Mouse (Mus musculus) C3H10T1/2 (cell line): ENCODE measurements around the gene Zfp628. TPM values are rescaled to one million over a fixed set of nuclear protein-coding genes. Genes with fewer than 3 reads are reported as not detected.

Experiments
- polyA plus RNA-seq, 2 experiments: library from polyadenylated mRNA; unstranded; fragments of >200 nt; fragmentation: generic; extraction: Trizol; gene quantifications; one replicate each; pipeline ENCODE4 v1.2.1; 2012; ENCODE audit warnings: missing spikeins in 2 of 2

Zfp628 gene
- 10 to 100 TPM in 1 of 2 experiments, 1 to 10 TPM in 1; 8.1 to 11.7 TPM for polyA plus RNA-seq

GRCm38 (mm10) chr7:4915007-4915665, at the start of gene Zfp628:
TSS of gene Zfp628 (plus strand) at chr7:4915217.

GRCm38 (mm10) chr7:4870133-4870532, 44.9 kb upstream of the Zfp628 start, which contains the start of gene Isoc2b:
TSS of gene Isoc2b (minus strand) at chr7:4870258.

DNA sequence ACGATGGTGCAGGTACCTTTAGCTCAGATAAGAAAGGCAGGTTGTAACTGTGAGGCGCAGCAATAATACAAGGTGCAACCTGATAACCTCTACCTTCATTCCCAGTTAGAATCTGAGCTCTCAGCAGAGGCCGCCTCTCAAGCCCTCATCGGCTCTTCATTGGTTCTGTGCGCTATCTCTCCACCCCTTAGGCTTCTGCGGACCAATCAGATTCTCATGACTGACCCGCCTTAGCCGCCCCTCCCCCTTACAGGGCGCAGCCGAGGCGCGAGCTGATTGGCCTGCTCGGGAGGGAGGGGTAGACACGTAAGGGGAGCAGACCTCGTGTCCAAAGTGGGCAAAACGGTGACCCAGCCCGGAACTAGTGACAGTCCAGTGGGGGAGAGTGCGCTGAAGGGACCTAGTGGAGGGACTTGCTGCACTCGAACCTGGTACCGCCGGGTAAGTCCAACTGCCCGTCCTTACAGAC, 38.2 kb upstream of the Zfp628 start, which contains the start of gene Isoc2a:
Gene Isoc2a (plus strand): TSS at position 401 of the 469 bp plus-strand sequence.

GRCm38 (mm10) chr7:4906466-4906950, 8.5 kb upstream of the Zfp628 start, which contains the start of gene Gm36210:
TSS of gene Gm36210 (minus strand) at chr7:4906516.

GRCm38 (mm10) chr7:4921824-4922482, 6.9 kb downstream of the Zfp628 start, which contains the start of gene Nat14:
TSS of gene Nat14 (plus strand) at chr7:4922028.

GRCm38 (mm10) chr7:4925441-4926381, 10.7 kb downstream of the Zfp628 start, which contains the start of gene Ssc5d:
TSS of gene Ssc5d (plus strand) at chr7:4925785.

DNA sequence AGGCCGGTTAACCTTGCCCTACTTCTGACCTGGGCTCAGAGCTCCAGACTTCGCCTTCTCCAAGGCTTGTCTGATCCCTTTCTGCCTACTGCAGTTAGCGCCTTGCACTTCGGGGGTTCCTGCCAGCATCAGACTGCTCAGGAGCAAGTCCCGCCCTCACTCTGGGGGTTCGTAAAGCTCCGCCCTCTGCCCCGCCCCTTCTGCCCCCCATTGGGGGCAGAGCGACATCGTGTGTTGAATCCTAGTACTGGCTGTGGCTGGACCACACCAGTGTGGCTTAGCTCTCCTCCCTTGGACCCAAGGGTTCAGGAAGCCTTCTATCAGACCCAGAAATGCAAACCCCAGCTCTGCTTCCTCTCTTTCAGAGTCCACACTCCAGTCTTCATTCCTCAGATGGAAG, 49.3 kb downstream of the Zfp628 start, which contains the start of gene Sbk2:
Gene Sbk2 (minus strand): TSS at position 135 of the 400 bp plus-strand sequence.

DNA sequence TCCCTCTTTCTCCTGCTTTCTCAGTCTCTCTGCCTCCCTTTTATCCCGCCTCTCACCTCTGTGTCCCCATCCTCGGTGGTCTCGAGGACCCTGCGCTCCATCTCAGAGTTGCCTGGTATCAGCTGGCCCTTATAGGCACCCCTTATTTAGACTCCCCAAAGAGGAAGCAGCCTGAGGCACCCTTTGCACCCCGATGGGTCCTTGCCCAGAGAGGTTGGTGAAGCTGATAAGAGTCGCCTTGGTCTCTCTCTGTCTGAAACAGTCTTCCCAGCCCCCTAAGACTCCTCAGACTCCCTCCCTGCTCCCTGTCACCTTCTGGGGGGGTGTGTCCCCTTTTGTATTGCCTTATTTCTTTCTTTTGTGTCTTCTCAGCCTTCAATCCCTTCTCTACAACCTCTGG, 56.1 kb downstream of the Zfp628 start, which contains the start of gene Sbk3:
Gene Sbk3 (minus strand): TSS at position 101 of the 400 bp plus-strand sequence.

Other genes with a start within 250 kb of the Zfp628 start
- gene Hspbp1, start 230.1 kb upstream of the Zfp628 start, polyA plus RNA-seq = 100 to 1,000 TPM in 1 of 2 experiments, 10 to 100 TPM in 1; 56.4 to 125 TPM
- gene Brsk1, start 224.6 kb upstream of the Zfp628 start, polyA plus RNA-seq = 10 to 100 TPM in 1 of 2 experiments, 1 to 10 TPM in 1; 3.8 to 11.2 TPM
- gene Tmem150b, start 190.0 kb upstream of the Zfp628 start, polyA plus RNA-seq = under 1 TPM; 0.02 to 0.27 TPM
- gene Kmt5c, start 175.1 kb upstream of the Zfp628 start, polyA plus RNA-seq = 10 to 100 TPM in 1 of 2 experiments, 1 to 10 TPM in 1; 6.4 to 30.2 TPM
- gene Cox6b2, start 162.1 kb upstream of the Zfp628 start, polyA plus RNA-seq = under 1 TPM; 0.08 to 0.26 TPM
- gene Fam71e2, start 143.9 kb upstream of the Zfp628 start, polyA plus RNA-seq = not detected
- under 1 TPM; 0.66 to 0.91 TPM for gene Il11, start 132.4 kb upstream of the Zfp628 start, polyA plus RNA-seq
- 1 to 10 TPM in 1 of 2 experiments, under 1 TPM in 1; 0.61 to 1.1 TPM for gene Tmem190, start 132.3 kb upstream of the Zfp628 start, polyA plus RNA-seq
- 10 to 100 TPM in 1 of 2 experiments, 1 to 10 TPM in 1; 9.5 to 53.2 TPM for gene Tmem238, start 125.6 kb upstream of the Zfp628 start, polyA plus RNA-seq
- gene Rpl28, start 122.3 kb upstream of the Zfp628 start, polyA plus RNA-seq = over 10,000 TPM in 1 of 2 experiments, 1,000 to 10,000 TPM in 1; 4,560 to 11,128 TPM
- gene Ube2s, start 102.6 kb upstream of the Zfp628 start, polyA plus RNA-seq = 100 to 1,000 TPM; 315 to 381 TPM
- not detected for gene Shisa7, start 70.5 kb upstream of the Zfp628 start, polyA plus RNA-seq
- under 1 TPM; 0.18 to 0.59 TPM for gene Isoc2b, start 45.0 kb upstream of the Zfp628 start, polyA plus RNA-seq
- 1 to 10 TPM; 1.5 to 3.4 TPM for gene Isoc2a, start 38.1 kb upstream of the Zfp628 start, polyA plus RNA-seq
- under 1 TPM in 1 of 2 experiments, not detected in 1; 0.19 TPM for gene Gm36210, start 8.7 kb upstream of the Zfp628 start, polyA plus RNA-seq
- 1 to 10 TPM in 1 of 2 experiments, under 1 TPM in 1; 0.78 to 6.7 TPM for gene Nat14, start 6.8 kb downstream of the Zfp628 start, polyA plus RNA-seq
- gene Ssc5d, start 10.6 kb downstream of the Zfp628 start, polyA plus RNA-seq = 10 to 100 TPM in 1 of 2 experiments, 1 to 10 TPM in 1; 4.7 to 87.9 TPM
- under 1 TPM; 0.01 to 0.13 TPM for gene Sbk2, start 49.2 kb downstream of the Zfp628 start, polyA plus RNA-seq
- under 1 TPM; 0.01 to 0.13 TPM for gene Sbk3, start 56.0 kb downstream of the Zfp628 start, polyA plus RNA-seq
- 10 to 100 TPM in 1 of 2 experiments, 1 to 10 TPM in 1; 7.9 to 20.1 TPM for gene Zfp579, start 80.9 kb downstream of the Zfp628 start, polyA plus RNA-seq
- 10 to 100 TPM; 24.7 to 30.2 TPM for gene Zfp524, start 99.2 kb downstream of the Zfp628 start, polyA plus RNA-seq
- gene Fiz1, start 99.5 kb downstream of the Zfp628 start, polyA plus RNA-seq = 10 to 100 TPM; 22.6 to 29.6 TPM
- gene Gm44973, start 100.3 kb downstream of the Zfp628 start, polyA plus RNA-seq = under 1 TPM; 0.14 to 0.17 TPM
- 10 to 100 TPM in 1 of 2 experiments, 1 to 10 TPM in 1; 6.3 to 24.5 TPM for gene Zfp865, start 105.2 kb downstream of the Zfp628 start, polyA plus RNA-seq
- under 1 TPM; 0.12 to 0.55 TPM for gene Ccdc106, start 105.3 kb downstream of the Zfp628 start, polyA plus RNA-seq
- gene 4632433K11Rik, start 118.9 kb downstream of the Zfp628 start, polyA plus RNA-seq = not detected
- gene Zfp784, start 123.2 kb downstream of the Zfp628 start, polyA plus RNA-seq = 1 to 10 TPM; 1.7 to 8.9 TPM
- 10 to 100 TPM; 26.8 to 46.2 TPM for gene Zfp580, start 136.3 kb downstream of the Zfp628 start, polyA plus RNA-seq
- gene U2af2, start 146.9 kb downstream of the Zfp628 start, polyA plus RNA-seq = 100 to 1,000 TPM; 166 to 202 TPM
- gene Epn1, start 165.0 kb downstream of the Zfp628 start, polyA plus RNA-seq = 100 to 1,000 TPM; 130 to 144 TPM
- gene Rfpl4, start 201.7 kb downstream of the Zfp628 start, polyA plus RNA-seq = under 1 TPM in 1 of 2 experiments, not detected in 1; 0.06 TPM
- gene Rasl2-9, start 210.7 kb downstream of the Zfp628 start, polyA plus RNA-seq = under 1 TPM in 1 of 2 experiments, not detected in 1; 0.05 TPM
- not detected for gene Vmn1r55, start 234.5 kb downstream of the Zfp628 start, polyA plus RNA-seq